Mouse (Mus musculus) retina, postnatal 7 days (tissue): Measurements from ENCODE around the gene Rdh19.
"Not testable (repeated sequence)": the region's sequence is repeated elsewhere in the genome, so short reads cannot be mapped to it uniquely, and the experiment has no call there.

ENCODE experiments used
- DNase-seq: peaks from one replicate; pipeline ENCODE4 v3.0.0-alpha.2; 2012; ENCODE audit warnings: low read depth, low spot score

Rdh19 gene

GRCm38 (mm10) chr10:127849628-127850027, at the start of gene Rdh19:
Gene Rdh19 (plus strand): TSS chr10:127849928.
- DNase-seq: no peak

- no peak for DNase-seq
Measured at GRCm38 (mm10) chr10:127800891-127801290, 48.8 kb upstream of the Rdh19 start, which contains the start of gene Rdh16. Gene Rdh16 (plus strand): TSS chr10:127801152.

- no peak for DNase-seq
Measured at GRCm38 (mm10) chr10:127801612-127802011, 48.1 kb upstream of the Rdh19 start.

- no peak for DNase-seq
Measured at GRCm38 (mm10) chr10:127802236-127802635, 47.5 kb upstream of the Rdh19 start.

- DNase-seq: no peak
Measured at GRCm38 (mm10) chr10:127804416-127804815, 45.3 kb upstream of the Rdh19 start.

GRCm38 (mm10) chr10:127815888-127816287, 33.8 kb upstream of the Rdh19 start:
- no peak for DNase-seq

GRCm38 (mm10) chr10:127817268-127817910, 32.3 kb upstream of the Rdh19 start:
- not testable (repeated sequence) for DNase-seq

- DNase-seq: not testable (repeated sequence)
Measured at GRCm38 (mm10) chr10:127821806-127822205, 27.9 kb upstream of the Rdh19 start.

- no peak for DNase-seq
Measured at GRCm38 (mm10) chr10:127825386-127825785, 24.3 kb upstream of the Rdh19 start.

GRCm38 (mm10) chr10:127829121-127829520, 20.6 kb upstream of the Rdh19 start:
- no peak for DNase-seq

GRCm38 (mm10) chr10:127834186-127834585, 15.5 kb upstream of the Rdh19 start:
- not testable (repeated sequence) for DNase-seq

GRCm38 (mm10) chr10:127835292-127835691, 14.4 kb upstream of the Rdh19 start:
- no peak for DNase-seq

- not testable (repeated sequence) for DNase-seq
Measured at GRCm38 (mm10) chr10:127837793-127838192, 11.9 kb upstream of the Rdh19 start.

- no peak for DNase-seq
Measured at GRCm38 (mm10) chr10:127838539-127838938, 11.2 kb upstream of the Rdh19 start.

- no peak for DNase-seq
Measured at GRCm38 (mm10) chr10:127840776-127841175, 9.0 kb upstream of the Rdh19 start.

GRCm38 (mm10) chr10:127845945-127846344, 3.8 kb upstream of the Rdh19 start:
- DNase-seq: not testable (repeated sequence)

- no peak for DNase-seq
Measured at GRCm38 (mm10) chr10:127848089-127848488, 1.6 kb upstream of the Rdh19 start.

GRCm38 (mm10) chr10:127856376-127856775, 6.6 kb downstream of the Rdh19 start:
- no peak for DNase-seq

- DNase-seq: no peak
Measured at GRCm38 (mm10) chr10:127864931-127865330, 15.2 kb downstream of the Rdh19 start.

GRCm38 (mm10) chr10:127866232-127866631, 16.5 kb downstream of the Rdh19 start, which contains the start of gene Rdh16f2:
Gene Rdh16f2 (plus strand): TSS chr10:127866474.
- DNase-seq: no peak

GRCm38 (mm10) chr10:127872484-127872883, 22.8 kb downstream of the Rdh19 start:
- no peak for DNase-seq

- no peak for DNase-seq
Measured at GRCm38 (mm10) chr10:127877681-127878080, 28.0 kb downstream of the Rdh19 start.

GRCm38 (mm10) chr10:127878262-127879057, 28.7 kb downstream of the Rdh19 start:
- no peak for DNase-seq
